Mouse (Mus musculus): ENCODE results near the gene Pcyox1.
"Not testable (repeated sequence)": the region's sequence is repeated elsewhere in the genome, so short reads cannot be mapped to it uniquely, and the experiment has no call there.

Pcyox1 gene

DNA sequence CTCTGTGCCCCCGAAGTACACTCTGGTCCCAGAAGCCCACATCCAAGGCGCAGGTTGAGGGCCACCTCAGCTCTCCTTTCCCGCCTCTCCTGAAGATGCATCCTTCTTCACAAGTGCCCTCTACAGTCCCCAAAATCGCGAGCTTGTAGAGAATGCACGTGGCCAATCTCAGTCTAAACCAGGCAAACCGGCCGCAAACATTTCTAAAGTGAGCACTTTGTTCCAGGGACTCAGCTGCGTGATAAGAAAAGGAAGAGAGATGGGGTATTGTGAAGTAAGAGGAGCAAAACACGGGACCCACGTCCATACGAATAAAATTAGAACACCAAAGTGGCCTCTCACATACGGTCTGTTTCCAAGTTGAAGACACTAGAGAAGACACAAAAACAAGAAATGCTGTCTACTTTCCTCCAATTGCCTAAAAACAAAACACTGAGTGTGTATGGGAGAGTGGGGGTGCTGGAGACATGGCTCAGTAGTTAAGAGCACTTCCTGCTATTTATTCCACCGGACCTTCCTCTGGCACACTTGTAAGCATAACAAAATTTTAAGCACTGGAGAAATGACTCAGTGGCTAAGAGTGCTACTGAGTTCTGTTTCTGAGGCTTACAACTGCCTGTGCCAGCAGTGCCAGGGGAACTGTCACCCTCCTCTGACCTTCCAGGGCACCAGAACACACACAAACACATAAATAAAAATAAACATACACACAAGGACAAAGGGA lies 465 bp upstream of the Pcyox1 start:
- no peak for DNase-seq

DNA sequence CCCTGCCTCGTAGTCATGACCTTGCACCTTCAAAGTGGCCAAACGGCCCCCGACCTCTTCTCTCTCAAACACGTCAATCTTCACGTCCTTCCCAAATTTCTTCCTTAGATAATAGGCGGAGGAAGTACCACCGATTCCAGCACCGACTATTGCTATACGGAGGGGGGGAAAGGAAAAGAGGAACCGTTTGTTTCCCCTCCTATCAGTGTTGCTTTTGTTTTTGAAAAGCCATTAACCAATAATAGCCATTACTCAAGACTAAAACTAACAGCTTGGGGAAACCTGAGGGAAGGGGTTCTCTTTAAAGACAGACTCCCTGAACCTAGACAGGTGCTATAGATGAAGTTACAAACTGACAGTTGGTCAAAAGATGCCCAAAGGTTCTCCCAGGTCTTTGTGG lies 985 bp downstream of the Pcyox1 start:
- peak in 1 of 2 experiments; percentile 17 for DNase-seq

DNA sequence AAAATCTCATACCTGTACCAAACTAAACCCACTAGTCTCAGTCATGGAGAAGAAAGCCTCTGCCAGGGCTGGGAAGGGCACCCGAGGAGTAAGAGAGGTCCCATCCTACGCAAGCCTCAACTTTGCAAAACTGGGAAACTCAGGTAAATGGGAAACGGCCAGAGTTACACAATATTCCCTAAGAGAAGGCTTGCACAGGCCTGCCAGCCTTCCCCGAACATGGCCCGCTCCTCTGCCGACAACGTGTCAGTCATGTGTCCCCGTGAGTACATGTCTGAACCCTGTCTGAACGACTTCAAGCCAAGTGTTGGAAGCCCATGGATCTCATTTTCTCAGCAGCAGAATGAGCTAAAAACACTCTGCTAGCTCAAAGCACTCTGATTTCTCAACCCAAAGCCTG lies 1.9 kb downstream of the Pcyox1 start:
- DNase-seq: no peak

DNA sequence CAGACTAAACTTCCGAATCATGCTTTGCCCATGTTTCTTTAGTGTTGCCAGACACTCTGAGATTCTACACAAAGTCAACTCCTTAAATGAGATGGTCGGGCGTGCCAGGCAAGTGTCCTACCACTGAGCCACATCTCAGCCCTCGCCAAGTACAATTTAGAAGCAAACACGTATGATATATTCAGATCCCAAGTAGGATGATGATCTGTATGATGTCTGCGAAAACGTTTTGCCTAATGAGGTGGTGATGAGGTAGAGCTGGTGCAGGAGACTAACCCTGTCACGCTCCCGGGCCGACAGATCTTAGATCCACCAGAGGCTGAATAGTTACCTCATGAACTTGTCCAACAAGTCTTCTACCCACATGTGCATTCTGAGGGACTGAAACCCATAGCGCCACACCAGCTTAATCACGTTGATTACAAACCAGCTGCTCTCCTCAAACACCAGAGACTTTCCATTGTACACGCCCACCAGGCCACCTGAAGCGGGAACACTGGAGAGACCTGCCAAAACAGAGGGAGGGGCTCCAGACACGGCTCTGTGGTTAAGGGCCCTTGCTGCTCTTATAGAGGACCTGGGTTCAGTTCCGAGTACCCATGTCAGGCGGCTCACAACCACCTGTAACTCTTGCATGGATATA lies 2.8 kb downstream of the Pcyox1 start:
- no peak for DNase-seq

DNA sequence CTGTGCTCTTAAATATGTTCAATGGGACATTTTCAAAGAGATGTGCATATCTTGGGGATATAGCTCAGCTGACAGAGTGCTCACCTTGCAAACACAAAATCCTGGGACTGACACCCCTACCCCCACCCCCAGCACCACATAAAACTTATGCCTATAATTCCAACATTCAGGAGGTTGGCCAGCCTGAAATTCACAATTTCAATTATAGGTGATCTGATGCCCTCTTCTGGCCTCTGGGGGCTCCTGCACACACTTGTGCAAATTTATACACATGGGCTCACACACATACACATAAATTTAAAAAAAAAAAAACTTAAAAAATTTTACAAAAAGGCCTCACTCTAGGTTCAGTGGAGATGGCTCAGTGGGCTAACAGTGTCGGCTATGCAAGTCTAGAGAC lies 3.8 kb downstream of the Pcyox1 start:
- no peak for DNase-seq

DNA sequence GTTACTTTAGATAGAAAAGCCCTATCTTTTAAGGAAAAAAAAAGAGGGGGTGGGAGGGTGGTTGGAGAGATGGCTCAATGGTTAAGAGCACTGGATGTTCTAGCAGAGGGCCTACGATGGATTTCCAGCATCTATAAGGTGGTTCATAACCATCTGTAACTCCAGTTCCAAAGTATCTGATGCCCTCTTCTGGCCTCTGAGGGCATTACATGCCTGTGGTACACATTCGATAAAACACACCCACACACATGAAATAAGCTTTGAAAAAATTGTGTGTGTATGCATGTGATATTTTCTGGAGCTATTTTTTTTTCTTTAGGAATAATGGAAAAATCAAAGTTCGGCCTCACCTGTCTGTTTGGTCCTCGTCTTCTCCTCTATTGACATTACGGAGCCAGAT lies 5.6 kb downstream of the Pcyox1 start:
- DNase-seq: peak in 1 of 2 experiments; percentile 35

DNA sequence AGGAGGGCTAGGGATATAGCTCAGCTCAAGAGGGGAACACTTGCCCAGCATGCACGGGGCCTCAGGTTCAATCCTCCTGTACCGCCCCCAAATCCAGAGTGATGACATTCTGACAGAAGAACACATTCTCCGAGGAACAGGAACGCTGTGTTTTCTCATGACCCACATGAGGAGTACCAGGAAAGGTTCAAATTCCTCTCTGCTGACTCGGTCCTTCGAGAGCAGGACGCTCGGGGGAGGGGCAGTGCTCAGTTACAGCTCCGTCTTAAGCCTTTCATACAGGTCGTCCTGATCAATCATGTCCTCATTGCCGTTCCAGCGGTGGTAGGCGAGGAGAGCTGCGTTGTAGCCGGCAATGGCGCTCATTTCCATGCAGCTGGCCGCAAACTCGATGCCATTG lies 8.5 kb downstream of the Pcyox1 start:
- DNase-seq: no peak

DNA sequence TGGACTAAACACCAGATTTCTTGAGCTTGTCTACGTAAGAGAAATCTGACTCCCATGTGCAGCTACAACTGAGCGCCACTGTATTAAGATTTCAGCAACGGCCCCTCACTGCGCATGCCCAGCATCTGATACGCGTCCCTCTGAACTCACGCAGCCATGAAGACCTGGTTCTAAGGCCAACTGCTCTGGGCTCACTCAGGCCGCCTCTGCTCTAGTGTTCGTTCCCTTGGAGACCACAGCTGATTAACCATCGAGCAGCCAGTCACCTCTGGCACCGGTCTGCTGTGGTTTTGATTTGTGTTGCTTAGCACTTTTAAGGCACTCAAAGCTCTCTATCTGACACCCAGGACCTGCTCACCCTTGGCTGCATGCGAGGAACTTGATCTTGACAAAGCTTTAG lies 9.6 kb downstream of the Pcyox1 start:
- no peak for DNase-seq

DNA sequence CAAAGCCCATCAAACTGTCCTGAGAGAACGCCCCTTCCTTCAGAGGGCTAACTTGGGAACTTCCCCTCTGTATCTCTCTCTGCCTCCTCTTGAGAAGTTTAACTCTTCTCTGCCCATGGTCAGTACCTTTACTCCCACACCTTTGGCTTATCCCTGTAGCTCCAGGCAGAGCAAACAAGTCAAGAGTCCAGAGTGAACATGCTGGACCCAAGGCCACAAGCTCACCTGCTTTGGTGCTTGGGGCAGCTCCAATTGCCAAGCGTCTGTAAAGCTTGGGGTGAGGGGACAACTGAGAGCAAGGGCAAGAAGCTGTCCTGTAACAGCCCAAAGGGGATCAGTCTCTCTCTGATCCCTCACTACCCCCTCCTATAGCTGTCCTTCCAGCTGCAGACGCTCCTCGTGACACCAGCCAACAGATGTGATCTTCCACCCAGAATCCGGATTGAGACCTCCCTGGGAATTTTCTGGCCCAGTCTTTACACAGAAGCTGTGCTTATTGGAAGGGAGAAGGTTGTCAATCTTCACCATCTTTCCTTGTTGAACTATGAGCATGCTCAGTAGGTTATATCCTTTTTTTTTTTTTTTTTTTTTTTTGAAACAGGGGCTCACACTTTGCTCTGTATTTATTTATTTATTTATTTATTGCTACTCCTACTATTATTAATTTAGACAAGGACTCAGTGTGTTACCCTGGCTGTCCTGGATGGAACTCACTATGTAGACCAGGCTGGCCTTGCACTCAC lies 11.4 kb downstream of the Pcyox1 start:
- DNase-seq: no peak

DNA sequence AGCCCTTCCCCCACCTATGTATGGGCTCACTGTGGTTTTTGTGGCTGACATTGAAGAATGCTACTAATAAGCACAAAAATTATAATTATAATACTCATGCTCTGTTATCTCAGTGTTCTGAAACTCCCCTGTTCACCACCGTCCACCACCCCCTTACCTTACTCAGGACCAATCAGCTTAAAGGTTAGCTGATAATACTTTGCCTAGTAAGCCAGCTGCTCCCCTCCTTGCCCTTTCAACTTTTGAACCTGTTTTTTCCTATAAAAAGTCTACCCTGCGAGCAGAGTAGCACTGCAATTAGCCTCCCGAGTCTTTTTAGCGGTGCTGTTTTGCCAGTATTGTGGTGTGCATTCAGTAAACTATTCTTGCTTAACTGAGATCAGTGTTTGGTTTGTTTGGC lies 12.3 kb downstream of the Pcyox1 start:
- DNase-seq: no peak

DNA sequence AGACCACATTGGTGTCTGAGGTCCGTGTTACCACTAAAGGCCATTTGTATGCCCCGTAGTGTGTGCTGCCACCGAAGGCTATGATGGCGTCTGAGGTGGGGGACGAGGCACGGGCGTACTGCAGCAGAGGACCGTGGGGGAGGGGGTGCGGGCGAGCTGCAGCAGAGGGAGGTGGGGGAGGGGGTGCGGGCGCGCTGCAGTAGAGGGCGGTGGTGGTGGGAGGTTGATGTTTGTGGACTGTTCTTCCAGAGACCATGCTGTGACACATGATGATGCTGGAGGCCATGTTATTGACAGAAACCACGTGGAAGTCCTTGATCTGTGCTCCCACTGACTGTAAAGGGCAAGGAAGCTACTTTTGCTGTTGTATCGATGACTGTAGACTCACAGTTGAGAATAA lies 13.6 kb downstream of the Pcyox1 start:
- DNase-seq: no peak

DNA sequence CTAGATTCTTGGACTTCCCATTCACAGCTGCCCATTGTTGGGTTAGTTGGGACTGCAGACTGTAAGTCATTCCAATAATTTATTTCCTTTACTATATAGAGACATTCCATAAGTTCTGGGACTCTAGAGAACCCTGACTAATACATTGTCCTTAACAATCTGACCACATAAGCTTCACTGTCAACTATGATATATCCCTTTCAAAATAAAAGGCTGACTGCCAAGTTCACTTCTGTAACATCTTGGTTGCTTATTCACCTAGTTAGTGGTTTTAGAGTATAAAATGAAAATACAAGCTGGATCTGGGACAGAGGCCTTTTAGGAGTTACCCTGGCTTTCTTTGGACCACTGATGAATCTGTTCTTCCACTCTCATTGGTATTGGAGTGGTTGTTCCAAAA lies 14.4 kb downstream of the Pcyox1 start:
- DNase-seq: no peak

DNA sequence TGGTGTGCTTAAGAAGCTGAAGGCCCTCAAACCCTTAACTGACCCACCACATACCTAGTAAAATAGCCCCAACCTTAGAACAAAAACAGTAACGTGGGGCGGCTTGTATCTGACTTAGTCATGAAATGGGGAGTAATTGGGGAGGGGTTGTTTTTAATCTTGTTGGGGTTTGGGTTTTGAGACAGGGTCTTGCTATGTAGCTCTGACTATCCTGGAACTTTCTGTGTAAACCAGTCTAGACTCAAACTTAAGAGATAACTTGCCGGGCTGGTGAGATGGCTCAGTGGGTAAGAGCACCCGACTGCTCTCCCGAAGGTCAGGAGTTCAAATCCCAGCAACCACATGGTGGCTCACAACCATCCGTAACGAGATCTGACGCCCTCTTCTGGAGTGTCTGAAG lies 16.8 kb downstream of the Pcyox1 start:
- not testable (repeated sequence) for DNase-seq

DNA sequence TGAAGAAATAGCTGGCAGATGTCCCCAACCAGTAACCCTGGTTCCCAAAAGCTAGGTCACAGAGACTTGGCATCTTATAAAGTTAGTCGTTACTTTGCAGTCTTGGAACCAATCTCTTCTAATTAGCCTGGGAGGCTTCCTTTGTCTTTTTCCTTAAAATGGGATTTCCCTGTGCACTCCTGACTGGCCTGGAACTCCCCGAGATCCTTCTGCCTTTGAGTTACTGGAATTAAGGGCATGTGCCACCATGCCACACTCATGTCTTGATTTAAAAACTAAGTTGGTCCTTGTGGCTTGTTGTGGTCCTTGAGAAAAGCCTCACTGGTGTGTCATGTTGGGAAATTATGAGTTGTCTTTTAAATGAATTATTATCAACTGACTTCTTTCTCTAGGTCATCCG lies 18.6 kb downstream of the Pcyox1 start:
- no peak for DNase-seq

DNA sequence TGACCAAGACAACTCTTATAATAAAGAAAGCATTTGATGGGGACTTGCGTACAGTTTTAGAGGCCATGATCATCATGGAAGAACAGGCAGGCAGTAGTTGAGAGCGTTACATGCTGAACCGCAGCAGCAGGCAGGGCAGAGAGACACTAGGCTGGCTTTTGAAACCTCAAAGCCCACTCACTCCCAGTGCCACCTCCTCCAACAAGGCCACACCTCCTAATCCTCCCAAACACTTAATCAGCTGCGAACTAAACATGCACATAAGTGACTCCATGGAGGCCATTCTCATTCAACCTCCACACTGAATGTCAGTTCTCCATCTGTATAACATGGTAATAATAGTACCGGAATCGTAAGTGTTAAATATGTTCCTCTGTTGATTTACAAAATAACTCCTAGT lies 23.4 kb downstream of the Pcyox1 start:
- no peak for DNase-seq

DNA sequence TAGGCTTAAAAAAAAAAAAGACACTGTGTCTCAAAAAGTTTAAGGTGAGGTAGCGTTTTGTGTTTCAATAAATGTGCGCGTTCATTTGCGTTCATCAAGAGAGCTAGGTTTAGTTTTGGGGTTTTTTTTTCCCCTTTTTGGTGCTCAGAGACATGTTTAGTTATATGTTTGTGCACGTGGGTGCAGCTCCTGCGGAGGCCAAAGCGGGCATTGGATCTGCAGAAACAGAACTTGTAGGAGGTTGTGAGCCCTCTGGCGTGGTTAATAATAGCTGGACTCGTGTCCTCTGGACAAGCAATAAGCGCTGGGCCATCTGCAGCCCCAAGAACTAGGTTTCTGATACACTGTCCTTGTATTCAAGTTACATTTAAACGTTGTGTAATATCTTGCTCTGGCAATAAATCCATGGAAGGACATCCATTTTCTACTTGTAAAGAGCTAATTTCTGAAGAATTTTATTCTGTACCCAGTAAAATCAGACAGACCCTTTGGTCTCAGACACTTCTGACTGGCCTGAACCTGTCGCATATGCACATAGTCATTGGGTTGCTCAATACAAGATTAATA lies 24.9 kb downstream of the Pcyox1 start:
- no peak for DNase-seq

DNA sequence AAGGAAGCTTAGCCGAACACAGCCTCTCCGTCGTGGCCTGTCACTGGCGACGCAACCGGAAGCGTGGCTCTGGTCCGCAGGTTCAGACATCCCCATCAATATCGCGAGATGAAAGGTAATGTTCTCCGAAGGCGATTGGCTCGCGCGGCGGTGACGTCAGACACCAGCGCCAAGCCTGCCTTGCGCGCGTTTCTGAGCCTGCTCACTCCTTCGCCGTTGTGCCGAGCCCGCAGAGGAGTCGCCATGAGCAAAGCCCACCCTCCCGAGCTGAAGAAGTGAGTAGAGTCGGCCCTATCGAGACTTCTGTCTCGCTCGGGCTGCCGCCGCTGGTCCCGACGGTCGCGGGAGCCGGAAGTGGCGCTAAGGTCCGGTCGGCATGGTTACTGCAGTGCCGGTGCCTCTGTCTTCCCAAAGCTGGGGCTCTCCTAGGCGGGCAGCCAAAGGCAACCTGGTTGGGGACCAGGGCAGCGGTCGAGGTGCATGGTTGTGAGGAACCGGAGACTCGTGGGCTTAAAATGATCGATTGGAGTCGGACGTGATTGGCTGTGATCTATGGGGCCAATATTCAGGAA lies 25.5 kb downstream of the Pcyox1 start:
- DNase-seq: peak; percentile 97 to 98

DNA sequence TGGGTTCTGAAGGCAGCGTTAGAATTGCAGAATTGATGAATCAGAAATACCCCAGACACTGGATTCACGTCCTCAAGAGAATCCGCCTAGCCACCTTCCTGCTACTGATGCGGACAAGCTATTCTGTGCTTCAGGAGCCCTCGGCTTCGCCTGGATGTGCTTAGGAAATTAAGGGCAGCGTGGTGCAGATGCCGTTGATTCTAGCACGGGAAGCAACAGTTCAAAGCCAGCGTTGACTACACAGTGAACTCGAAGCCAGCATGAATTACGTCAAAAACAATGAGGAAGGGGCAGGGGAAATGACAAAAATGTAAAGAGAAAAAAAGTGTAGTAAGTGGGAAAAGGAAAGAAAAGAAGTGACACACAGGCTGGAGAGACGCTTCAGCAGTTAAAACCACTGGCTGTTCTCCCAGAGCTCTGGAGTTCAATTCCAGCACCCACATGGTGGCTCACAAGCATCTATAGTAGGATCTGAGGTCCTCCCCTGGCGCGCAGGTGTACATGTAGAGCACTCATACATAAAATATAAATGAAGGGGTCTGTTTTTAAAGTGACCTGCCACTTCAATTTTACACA lies 26.1 kb downstream of the Pcyox1 start, which contains the start of gene Snrpg:
TSS of gene Snrpg (plus strand) at position 541 of the 576 bp plus-strand sequence.
- peak in 1 of 2 experiments; percentile 14 for DNase-seq

DNA sequence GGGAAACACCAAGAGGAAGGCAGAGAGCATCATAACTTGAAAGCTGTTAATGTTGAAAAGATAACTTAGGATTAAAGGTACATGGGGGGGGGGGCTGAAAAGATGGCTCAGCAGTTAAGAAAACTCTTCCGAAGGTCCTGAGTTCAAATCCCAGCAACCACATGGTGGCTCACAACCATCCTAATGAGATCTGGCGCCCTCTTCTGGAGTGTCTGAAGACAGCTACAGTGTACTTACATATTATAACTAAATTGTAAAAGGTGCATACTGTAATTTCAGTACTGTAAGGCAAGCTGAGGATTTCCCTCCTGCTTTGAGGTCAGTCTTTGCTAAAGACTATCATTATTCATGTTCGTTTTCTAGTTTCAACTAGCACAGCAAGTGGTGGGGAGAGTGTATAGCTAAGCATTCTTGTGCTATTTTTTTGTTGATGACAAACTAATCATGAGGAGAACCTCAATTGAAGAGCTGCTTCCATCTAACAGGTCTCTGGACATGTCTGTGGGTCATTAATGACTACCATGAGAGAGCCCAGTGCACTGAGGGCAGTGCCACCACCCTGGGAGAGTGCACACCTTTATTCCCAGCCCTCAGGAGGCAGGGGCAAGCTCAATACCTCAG lies 26.8 kb downstream of the Pcyox1 start:
- peak; percentile 21 to 34 for DNase-seq

DNA sequence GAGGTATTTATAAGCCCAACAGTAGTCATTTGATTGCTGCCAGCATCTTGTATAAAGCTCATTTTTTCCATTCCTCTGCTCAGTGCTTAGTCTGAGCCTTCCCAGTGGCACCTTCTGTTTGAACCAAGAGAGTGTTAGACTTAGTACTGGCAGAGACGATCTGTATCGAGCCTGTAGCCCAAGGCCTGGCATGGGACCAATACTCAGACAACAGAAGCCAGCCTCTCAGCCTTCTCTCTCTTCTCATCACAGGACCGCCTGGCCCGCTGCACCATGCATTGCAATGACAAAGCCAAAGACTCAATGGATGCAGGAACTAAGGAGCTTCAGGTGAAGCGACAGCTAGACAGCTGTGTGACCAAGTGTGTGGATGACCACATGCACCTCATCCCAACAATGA lies 28.5 kb downstream of the Pcyox1 start:
- peak in 1 of 2 experiments; percentile 18 for DNase-seq

DNA sequence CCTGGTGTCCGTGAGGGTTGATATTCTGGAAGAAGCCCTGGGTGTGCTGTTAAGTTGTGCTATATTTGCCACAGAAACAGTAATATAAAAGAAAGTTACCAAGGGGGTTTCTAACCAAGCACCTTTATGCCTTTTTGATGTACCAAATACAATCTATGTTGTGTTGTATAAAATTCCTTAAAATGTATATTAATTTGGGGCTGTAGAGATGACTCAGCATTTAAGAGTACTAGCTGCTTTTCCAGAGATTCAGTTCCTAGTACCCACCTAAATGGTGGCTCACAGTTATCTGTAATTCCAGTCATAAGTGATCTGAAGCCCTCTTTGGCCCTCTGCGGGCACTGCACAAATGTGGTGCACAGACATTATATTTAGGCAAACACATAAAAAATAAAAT lies 30.1 kb downstream of the Pcyox1 start:
- DNase-seq: no peak

DNA sequence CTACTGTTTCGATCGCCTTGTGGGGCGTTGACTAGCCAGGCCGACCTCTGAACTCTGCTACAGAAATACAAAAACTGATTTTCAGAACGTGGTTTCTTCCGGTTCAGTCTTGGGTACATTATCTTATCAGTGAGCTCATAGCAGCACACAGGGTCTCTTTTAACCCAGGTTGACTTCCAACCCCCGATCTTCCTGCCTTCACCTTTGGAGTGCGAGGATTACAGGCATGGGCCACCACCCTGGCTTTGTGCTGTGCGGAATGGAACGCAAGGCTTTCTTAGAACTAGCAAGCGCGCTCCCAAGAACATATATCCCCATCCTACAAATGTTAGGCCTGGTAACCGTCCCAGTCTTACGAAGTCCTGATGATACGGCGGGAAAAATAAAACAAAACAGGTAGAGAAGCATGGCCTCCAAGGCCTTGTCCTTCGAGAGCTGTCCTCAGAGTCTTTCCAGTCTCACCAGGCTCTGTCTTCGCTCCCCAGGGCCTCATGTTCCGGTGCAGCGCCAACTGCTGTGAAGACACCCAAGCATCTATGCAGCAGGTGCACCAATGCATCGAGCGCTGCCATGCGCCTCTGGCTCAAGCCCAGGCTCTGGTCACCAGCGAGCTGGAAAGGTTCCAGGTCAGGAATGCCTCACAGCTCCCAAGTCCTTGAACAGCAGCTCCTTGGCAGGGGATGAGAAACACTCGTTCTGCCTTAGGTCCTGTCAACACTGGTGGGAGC lies 30.7 kb downstream of the Pcyox1 start:
- peak; percentile 75 to 79 for DNase-seq

All from cerebellum, postnatal 14 days (tissue).